Mouse (Mus musculus) thymus, adult 2 months (tissue): ENCODE measurements around the gene Ap1m2. TPM values are rescaled to one million over a fixed set of nuclear protein-coding genes. Genes with fewer than 3 reads are reported as not detected.

Experiments
- DNase-seq: peaks from one replicate; pipeline ENCODE4 v3.0.0; 2021
- H3K27ac ChIP-seq: fragments of 200-500 bp; 2 replicates; pipeline ENCODE4 v1.5.1; 2012; ENCODE audit warnings: low read length, control low read depth; ENCODE audit not compliant: control insufficient read depth, insufficient read depth
- H3K27me3 ChIP-seq: fragments of 200-500 bp; 2 replicates; pipeline ENCODE4 v1.6.1; 2012; ENCODE audit warnings: mild to moderate bottlenecking, low read length, moderate library complexity, mixed read lengths; ENCODE audit not compliant: control insufficient read depth, insufficient read depth
- H3K36me3 ChIP-seq: fragments of 200-500 bp; 2 replicates; pipeline ENCODE4 v1.6.1; 2012; ENCODE audit warnings: mild to moderate bottlenecking, low read length, moderate library complexity; ENCODE audit not compliant: control insufficient read depth, insufficient read depth
- H3K4me1 ChIP-seq: fragments of 200-500 bp; replicated peaks from 2 replicates; pipeline ENCODE4 v1.6.1; 2012; ENCODE audit warnings: low read length; ENCODE audit not compliant: control insufficient read depth, insufficient read depth
- H3K4me3 ChIP-seq: fragments of 200-500 bp; 2 replicates; pipeline ENCODE4 v1.5.1; 2012; ENCODE audit warnings: mild to moderate bottlenecking, low read length, control low read depth, moderate library complexity; ENCODE audit not compliant: control insufficient read depth, insufficient read depth
- CTCF ChIP-seq: fragments of 200-500 bp; IDR thresholded peaks from 2 replicates; pipeline ENCODE4 v1.5.1; 2012; ENCODE audit warnings: mild to moderate bottlenecking, control low read depth, low read length, moderate library complexity, borderline replicate concordance; ENCODE audit not compliant: control insufficient read depth, poor library complexity, insufficient read depth; ENCODE audit errors: extremely low read depth
- POLR2A ChIP-seq: fragments of 200-500 bp; IDR thresholded peaks from 2 replicates; pipeline ENCODE4 v1.6.1; 2012; ENCODE audit warnings: mild to moderate bottlenecking, low read length, control low read depth, moderate library complexity; ENCODE audit not compliant: control insufficient read depth, poor library complexity, insufficient read depth; ENCODE audit errors: extremely low read depth
- WGBS: fragments of 180-500 bp; shearing (Covaris S2); methylation state at CpG from one replicate; pipeline ENCODE4 v1.1.7; 2018; 5-methylcytosine and 5-hydroxymethylcytosine counted together
- polyA plus RNA-seq: library from polyadenylated mRNA; depleted of rRNA; stranded (reverse); fragments of >200 nt; gene quantifications from 2 replicates; pipeline ENCODE4 v1.2.3, GENCODE M21; 2012; rRNA removed

Gene Ap1m2
- polyA plus RNA-seq, 1 experiment = 11.1 TPM

DNA sequence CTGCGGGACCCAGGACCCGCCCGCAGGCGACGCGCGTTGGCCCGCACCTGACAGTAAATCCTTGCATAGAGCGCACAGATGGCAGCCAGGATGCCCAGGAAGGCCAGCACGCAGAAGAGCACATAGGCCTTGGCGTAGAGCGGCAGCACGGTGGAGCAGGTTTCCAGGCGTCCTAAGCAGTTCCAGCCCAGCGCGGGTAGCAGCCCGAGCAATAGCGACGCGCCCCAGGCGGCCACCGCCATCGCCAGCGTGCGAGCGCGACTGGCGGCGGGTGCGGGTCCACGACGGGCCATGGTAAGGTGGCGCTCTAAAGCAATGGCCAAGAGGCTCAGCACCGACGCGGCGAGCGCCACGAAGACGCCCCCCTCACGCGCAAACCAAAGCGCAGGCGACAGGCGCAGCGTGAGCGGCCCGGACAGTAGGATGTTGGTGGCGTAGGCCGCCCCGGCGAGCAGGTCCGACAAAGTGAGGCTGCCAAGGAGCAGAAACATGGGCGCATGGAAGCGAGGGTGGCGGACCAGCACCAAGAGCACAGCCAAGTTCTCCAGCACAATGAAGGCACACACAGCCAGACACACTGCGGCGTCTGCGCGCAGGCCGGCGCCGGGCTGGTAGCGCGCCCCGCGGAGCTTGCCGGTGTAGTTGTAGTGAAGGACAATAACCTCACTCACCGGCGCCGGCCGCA lies 67.6 kb downstream of the Ap1m2 start:
- peaks cover 19% of the 10 kb centered on the region; the same call in 1 of the 2 replicates for H3K27me3 ChIP-seq
- no peaks in the 10 kb centered on the region for H3K36me3 ChIP-seq
- no peak for TF ChIP-seq CTCF
- TF ChIP-seq POLR2A = no peak
- 2% methylated on average over 72 of the region's 72 CpGs for WGBS
- H3K4me3 ChIP-seq = no peak overlapping the region
- no peak for DNase-seq
- H3K27ac ChIP-seq = no peak overlapping the region
- H3K4me1 ChIP-seq = peaks cover 15% of the 10 kb centered on the region

Other genes starting within 250 kb of the Ap1m2 start
- 0.79 and 1.1 TPM in 2 replicates for gene Zglp1, start 245.2 kb downstream of the Ap1m2 start, polyA plus RNA-seq
- 0.47 and 0.48 TPM in 2 replicates for gene Gm49373, start 239.2 kb downstream of the Ap1m2 start, polyA plus RNA-seq
- 52.0 and 67.8 TPM in 2 replicates for gene Fdx1l, start 238.7 kb downstream of the Ap1m2 start, polyA plus RNA-seq
- gene Gm38431, start 220.3 kb downstream of the Ap1m2 start, polyA plus RNA-seq = 13.5 and 18.0 TPM in 2 replicates
- gene Raver1, start 220.3 kb downstream of the Ap1m2 start, polyA plus RNA-seq = 229 and 270 TPM in 2 replicates
- gene Tyk2, start 181.1 kb downstream of the Ap1m2 start, polyA plus RNA-seq = 50.7 and 51.1 TPM in 2 replicates
- gene Cdc37, start 162.4 kb downstream of the Ap1m2 start, polyA plus RNA-seq = 91.1 and 92.5 TPM in 2 replicates
- 6.1 and 6.8 TPM in 2 replicates for gene Pde4a, start 146.6 kb downstream of the Ap1m2 start, polyA plus RNA-seq
- 115 and 122 TPM in 2 replicates for gene Keap1, start 73.0 kb downstream of the Ap1m2 start, polyA plus RNA-seq
- gene S1pr5, start 63.9 kb downstream of the Ap1m2 start, polyA plus RNA-seq = 0.70 and 0.78 TPM in 2 replicates
- 84.3 and 87.7 TPM in 2 replicates for gene Atg4d, start 47.0 kb downstream of the Ap1m2 start, polyA plus RNA-seq
- gene Kri1, start 24.4 kb downstream of the Ap1m2 start, polyA plus RNA-seq = 56.5 and 57.9 TPM in 2 replicates
- 319 and 330 TPM in 2 replicates for gene Cdkn2d, start 20.9 kb downstream of the Ap1m2 start, polyA plus RNA-seq
- 477 and 505 TPM in 2 replicates for gene Slc44a2, start 8.4 kb upstream of the Ap1m2 start, polyA plus RNA-seq
- 151 and 157 TPM in 2 replicates for gene Ilf3, start 55.5 kb upstream of the Ap1m2 start, polyA plus RNA-seq
- 46.4 and 48.2 TPM in 2 replicates for gene Qtrt1, start 99.5 kb upstream of the Ap1m2 start, polyA plus RNA-seq
- 374 and 422 TPM in 2 replicates for gene Dnm2, start 112.6 kb upstream of the Ap1m2 start, polyA plus RNA-seq
- 12.8 and 17.0 TPM in 2 replicates for gene Tmed1, start 197.9 kb upstream of the Ap1m2 start, polyA plus RNA-seq
- 29.5 and 31.1 TPM in 2 replicates for gene AB124611, start 213.8 kb upstream of the Ap1m2 start, polyA plus RNA-seq
- 98.5 and 112 TPM in 2 replicates for gene Carm1, start 234.6 kb upstream of the Ap1m2 start, polyA plus RNA-seq